Mouse (Mus musculus): ENCODE data around the gene Akr1cl.

DNA sequence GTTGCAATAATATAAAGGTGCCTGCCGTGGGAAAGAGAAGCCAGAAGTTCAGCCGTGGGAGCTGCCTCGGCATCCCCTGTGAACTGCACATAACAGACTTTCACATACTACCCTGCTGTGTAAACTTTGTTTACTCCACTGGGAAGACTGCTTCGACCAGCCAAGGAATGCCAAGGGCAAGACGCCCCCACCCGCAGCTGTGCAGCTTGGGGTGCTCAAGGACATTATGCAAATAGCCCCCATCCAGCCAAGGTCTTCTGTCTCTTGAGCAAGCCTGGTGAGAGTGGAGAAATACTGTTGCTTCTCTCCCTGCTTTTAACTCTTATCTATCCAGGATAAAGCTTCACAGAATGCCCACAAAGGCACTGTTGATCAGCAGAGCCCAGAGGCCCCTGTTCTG is 8.2 kb upstream of the Akr1cl start:
- TF ChIP-seq MAFK (IDR thresholded peaks at IDR 0.05; ENCODE audit: insufficient read depth, low read depth, low read length): no peak
- no peak for TF ChIP-seq ZC3H11A (IDR thresholded peaks at IDR 0.05; ENCODE audit: borderline replicate concordance, low read depth, low read length)
- TF ChIP-seq CHD2 (IDR thresholded peaks at IDR 0.05; ENCODE audit: low read depth, low read length): peak; percentile 39; the same call in 1 of the 2 replicates

All from ES-E14 (cell line).